Mouse (Mus musculus) ES-E14 (cell line): ENCODE measurements around the gene Rnls.

Source experiments
- HCFC1 ChIP-seq: IDR thresholded peaks from 2 replicates; pipeline ENCODE4 v1.6.1; 2012; ENCODE audit warnings: low read length, inconsistent platforms, borderline replicate concordance; ENCODE audit not compliant: insufficient read depth
- MAFK ChIP-seq: IDR thresholded peaks from 2 replicates; pipeline ENCODE4 v1.6.1; 2014; ENCODE audit warnings: mild to moderate bottlenecking, low read depth, low read length, inconsistent platforms; ENCODE audit not compliant: insufficient read depth
- ZC3H11A ChIP-seq: IDR thresholded peaks from 2 replicates; pipeline ENCODE4 v1.6.1; 2012; ENCODE audit warnings: low read depth, mild to moderate bottlenecking, inconsistent platforms, low read length, borderline replicate concordance
- ZNF384 ChIP-seq: IDR thresholded peaks from 2 replicates; pipeline ENCODE4 v1.6.1; 2012; ENCODE audit warnings: low read depth, low read length, inconsistent platforms

GRCm38 (mm10) chr19:33224181-33225001 lies 167.7 kb downstream of the Rnls start:
- TF ChIP-seq HCFC1 (no peak), MAFK (no peak), ZC3H11A (no peak), ZNF384 (no peak)
